Comparison of ENCODE assay signal across 8 mouse cellular contexts in genomic region chr6:87008887-87009286, GRCm38 (mm10). TPM values are rescaled to one million over a fixed set of nuclear protein-coding genes. Genes with fewer than 3 reads are reported as not detected.
A peak's percentile ranks its signal among the peaks of the same experiment; 100 is the strongest.
DNase-seq lines count a peak whose midpoint lies in the region; ATAC-seq lines count a peak whose summit lies in the region.

TSS of gene Nfu1 (plus strand) at chr6:87009236.

- DNase-seq in thymus, postnatal 0 days (ENCODE audit: low spot score): no peak
- DNase-seq in thymus, postnatal 10 days (ENCODE audit: low spot score in 2 of 2): no peak
- no peak for DNase-seq in heart, postnatal 14 days
- DNase-seq in limb, embryonic 11.5 days (ENCODE audit: low spot score): no peak
- DNase-seq in right cerebral cortex, postnatal 25 days: no peak
- DNase-seq in right cerebral cortex, postnatal 14 days: no peak

- ATAC-seq in erythroblast, adult 5-6 weeks (replicated peaks; ENCODE audit: low FRiP score, poor library complexity, severe bottlenecking): no peak
- ATAC-seq in limb, embryonic 11.5 days (ENCODE audit: insufficient number of reproducible peaks, low FRiP score, low TSS enrichment, low read depth): no peak
- ATAC-seq in neutrophil, adult 5-6 weeks (ENCODE audit: extremely low read depth, insufficient number of reproducible peaks, low FRiP score, poor library complexity, severe bottlenecking): no peak

- H3K27ac ChIP-seq in limb, embryonic 11.5 days (replicated peaks; ENCODE audit: low read depth, low read length): peak within 1 kb of the TSS; percentile 49; the same call in 1 of the 2 replicates

- WGBS in limb, embryonic 11.5 days: 77% methylated on average over 6 of the region's 6 CpGs

- H3K4me3 ChIP-seq in limb, embryonic 11.5 days (ENCODE audit: low read depth, low read length): peak within 1 kb of the TSS; percentile 85

- peaks cover 3% of the 10 kb centered on the region; the same call in 1 of the 2 replicates for H3K4me1 ChIP-seq in limb, embryonic 11.5 days (ENCODE audit: control insufficient read depth, insufficient read depth, low read length)

- H3K9me3 ChIP-seq in limb, embryonic 11.5 days (ENCODE audit: control insufficient read depth, low read length): no peaks in the 10 kb centered on the region

- no peaks in the 10 kb centered on the region for H3K36me3 ChIP-seq in limb, embryonic 11.5 days (ENCODE audit: control insufficient read depth, insufficient read depth, low read length)

- intact Hi-C loops in heart, postnatal 14 days (cut with DNase I): no loop called here

- H3K9ac ChIP-seq in limb, embryonic 11.5 days (ENCODE audit: low read length): peak within 1 kb of the TSS; percentile 89

- peak within 1 kb of the TSS; percentile 42 for H3K4me2 ChIP-seq in limb, embryonic 11.5 days (ENCODE audit: low read depth, severe bottlenecking)

- H3K27me3 ChIP-seq in limb, embryonic 11.5 days (ENCODE audit: control insufficient read depth, insufficient read depth, low read length): no peaks in the 10 kb centered on the region

RNA-seq across cellular contexts. Expression of gene Nfu1, which starts in this region (rescaled TPM):
- polyA plus RNA-seq in thymus, postnatal 0 days (2015; fragmentation: Nextera tagmentation; extraction: Ambion mirVana): 86.1 and 93.7 TPM in 2 replicates
- 16.5 and 18.8 TPM in 2 replicates for total RNA-seq in erythroblast, adult 5-6 weeks (2015; ENCODE audit: low replicate concordance)
- total RNA-seq in erythroblast, adult 5-6 weeks (2017; ENCODE audit: low replicate concordance): 15.8 and 25.9 TPM in 2 replicates
- total RNA-seq in heart, postnatal 14 days (2021): 10 to 100 TPM; 68.9 to 73.5 TPM
- polyA plus RNA-seq in limb, embryonic 11.5 days (2014; fragmentation: Nextera tagmentation; extraction: Ambion mirVana): 92.3 and 93.6 TPM in 2 replicates
- 44.0 and 47.8 TPM in 2 replicates for total RNA-seq in neutrophil, adult 5-6 weeks (2017)
